Mouse (Mus musculus): ENCODE results near the gene Gas7.

DNA sequence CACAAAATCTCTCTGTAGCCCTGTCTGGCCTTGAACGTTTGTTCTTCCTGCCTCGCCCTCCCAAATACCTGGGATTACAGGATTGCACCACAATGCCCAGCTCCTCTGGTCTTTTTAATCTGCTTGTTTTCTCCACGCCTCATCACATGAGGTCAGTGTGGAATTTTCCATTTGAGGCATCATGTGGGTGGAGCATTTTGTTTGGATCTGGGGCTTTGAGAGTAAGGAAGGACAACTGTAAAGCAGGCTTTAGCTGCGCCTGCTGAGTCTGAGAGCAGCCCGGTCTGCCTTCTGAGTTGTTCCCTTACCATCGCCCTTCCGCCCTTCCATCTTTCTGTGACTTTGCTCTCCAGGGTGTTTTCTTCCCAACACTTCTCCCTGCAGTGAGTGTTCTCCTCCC is 13.6 kb downstream of the Gas7 start:
- TF ChIP-seq CTCF (IDR thresholded peaks at IDR 0.05; ENCODE audit: low read depth, low read length), result no peak
- no peak for TF ChIP-seq POLR2A (IDR thresholded peaks at IDR 0.05; ENCODE audit: extremely low read depth, insufficient read depth, low read length)

All from liver, adult 2 months (tissue).